Mouse (Mus musculus): ENCODE results near the gene Atxn2. TPM values are rescaled to one million over a fixed set of nuclear protein-coding genes. Genes with fewer than 3 reads are reported as not detected.

Gene Atxn2
- polyA plus RNA-seq, 1 experiment from 2014 or later: 99.2 TPM

DNA sequence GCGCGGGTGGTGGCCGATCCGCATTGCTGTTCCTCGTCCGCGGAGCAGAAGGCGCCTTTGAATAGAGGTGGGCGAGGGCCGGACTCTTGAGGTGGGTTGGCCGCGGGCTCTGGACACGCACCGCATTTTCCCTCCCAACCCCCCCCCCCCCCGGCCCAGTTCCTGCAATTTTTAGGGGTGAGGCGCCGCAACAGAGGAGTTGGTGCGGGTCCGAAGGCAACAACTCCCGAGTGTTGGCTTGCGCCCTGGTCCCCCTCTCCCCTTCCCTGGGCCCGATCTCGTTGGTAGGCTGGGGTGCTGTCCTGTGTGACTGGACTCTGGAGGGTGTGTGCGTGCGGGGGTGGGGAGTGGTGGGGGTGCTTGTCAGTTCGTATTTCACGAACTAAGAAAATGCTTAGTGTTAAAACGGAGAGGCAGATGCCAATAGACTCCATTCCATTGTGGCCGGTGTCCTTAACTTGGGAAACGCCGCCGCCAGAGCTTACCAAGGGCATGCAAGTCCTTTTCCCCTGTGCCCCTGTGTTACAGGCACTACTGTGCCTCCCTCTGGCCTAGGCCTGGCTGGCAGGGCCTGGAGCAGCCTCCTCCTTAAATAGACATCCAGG lies 1.9 kb downstream of the Atxn2 start:
- no peaks in the 10 kb centered on the region for H3K9me3 ChIP-seq (ENCODE audit: control insufficient read depth, low read length)
- H3K4me3 ChIP-seq (ENCODE audit: low read depth, low read length): peak overlapping the region; percentile 99
- DNase-seq (ENCODE audit: low spot score): peak; percentile 72
- H3K27ac ChIP-seq (ENCODE audit: low read depth, low read length): peak overlapping the region; percentile 90; the same call in 1 of the 2 replicates
- 1% methylated on average over 25 of the region's 32 CpGs for WGBS
- H3K27me3 ChIP-seq (ENCODE audit: control insufficient read depth, insufficient read depth, low read length): no peaks in the 10 kb centered on the region
- peak overlapping the region; percentile 85 for H3K4me2 ChIP-seq (ENCODE audit: low read depth, low read length, severe bottlenecking)
- H3K9ac ChIP-seq (ENCODE audit: low read length): peak overlapping the region; percentile 98
- H3K36me3 ChIP-seq (ENCODE audit: control insufficient read depth, insufficient read depth, low read length): no peaks in the 10 kb centered on the region
- peak; percentile 43 for ATAC-seq (replicated peaks; ENCODE audit: low FRiP score)
- H3K4me1 ChIP-seq (replicated peaks; ENCODE audit: control insufficient read depth, insufficient read depth, low read length): peaks cover 5% of the 10 kb centered on the region; the same call in 1 of the 2 replicates

- ATAC-seq (replicated peaks; ENCODE audit: low FRiP score) (no peak), DNase-seq (ENCODE audit: low spot score) (no peak)
- Histone ChIP-seq H3K4me1 (replicated peaks; ENCODE audit: control insufficient read depth, insufficient read depth, low read length) (peaks cover 5% of the 10 kb centered on the region; the same call in 1 of the 2 replicates), H3K9ac (ENCODE audit: low read length) (no peak overlapping the region), H3K4me2 (ENCODE audit: low read depth, low read length, severe bottlenecking) (no peak overlapping the region), H3K9me3 (ENCODE audit: control insufficient read depth, low read length) (no peaks in the 10 kb centered on the region), H3K27me3 (ENCODE audit: control insufficient read depth, insufficient read depth, low read length) (no peaks in the 10 kb centered on the region), H3K36me3 (ENCODE audit: control insufficient read depth, insufficient read depth, low read length) (no peaks in the 10 kb centered on the region), H3K27ac (ENCODE audit: low read depth, low read length) (no peak overlapping the region), H3K4me3 (ENCODE audit: low read depth, low read length) (no peak overlapping the region; the same call in 1 of the 2 replicates)
- 73% methylated on average over 1 of the region's 1 CpGs for WGBS
These were observed 3.2 kb downstream of the Atxn2 start for GRCm38 (mm10) chr5:121714331-121714730.

DNA sequence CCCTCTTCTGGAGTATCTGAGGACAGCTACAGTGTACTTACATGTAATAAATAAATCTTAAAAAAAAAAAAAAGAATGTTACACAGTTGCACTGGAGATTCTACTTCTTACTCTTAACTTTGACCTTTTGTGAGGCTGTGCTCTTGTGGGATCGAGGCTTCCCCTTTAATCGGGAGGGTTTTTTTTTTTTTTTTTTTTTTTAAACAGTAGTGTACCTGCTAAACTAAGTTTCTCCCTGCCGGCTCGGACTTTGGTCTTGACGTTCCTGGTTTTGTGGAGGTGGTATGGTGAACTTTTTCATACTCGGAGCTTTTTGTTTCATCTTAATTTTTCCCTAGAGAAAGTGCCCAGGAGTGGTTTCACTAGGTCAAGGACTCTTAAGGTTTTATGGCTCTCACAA lies 3.8 kb downstream of the Atxn2 start:
- H3K4me1 ChIP-seq (replicated peaks; ENCODE audit: control insufficient read depth, insufficient read depth, low read length): peaks cover 5% of the 10 kb centered on the region; the same call in 1 of the 2 replicates
- no peak overlapping the region for H3K4me2 ChIP-seq (ENCODE audit: low read depth, low read length, severe bottlenecking)
- H3K36me3 ChIP-seq (ENCODE audit: control insufficient read depth, insufficient read depth, low read length): no peaks in the 10 kb centered on the region
- no peak overlapping the region for H3K4me3 ChIP-seq (ENCODE audit: low read depth, low read length)
- H3K27ac ChIP-seq (ENCODE audit: low read depth, low read length): no peak overlapping the region
- 94% methylated on average over 6 of the region's 6 CpGs for WGBS
- H3K9me3 ChIP-seq (ENCODE audit: control insufficient read depth, low read length): no peaks in the 10 kb centered on the region
- H3K27me3 ChIP-seq (ENCODE audit: control insufficient read depth, insufficient read depth, low read length): no peaks in the 10 kb centered on the region
- DNase-seq (ENCODE audit: low spot score) (no peak), ATAC-seq (replicated peaks; ENCODE audit: low FRiP score) (no peak)
- no peak overlapping the region for H3K9ac ChIP-seq (ENCODE audit: low read length)

DNA sequence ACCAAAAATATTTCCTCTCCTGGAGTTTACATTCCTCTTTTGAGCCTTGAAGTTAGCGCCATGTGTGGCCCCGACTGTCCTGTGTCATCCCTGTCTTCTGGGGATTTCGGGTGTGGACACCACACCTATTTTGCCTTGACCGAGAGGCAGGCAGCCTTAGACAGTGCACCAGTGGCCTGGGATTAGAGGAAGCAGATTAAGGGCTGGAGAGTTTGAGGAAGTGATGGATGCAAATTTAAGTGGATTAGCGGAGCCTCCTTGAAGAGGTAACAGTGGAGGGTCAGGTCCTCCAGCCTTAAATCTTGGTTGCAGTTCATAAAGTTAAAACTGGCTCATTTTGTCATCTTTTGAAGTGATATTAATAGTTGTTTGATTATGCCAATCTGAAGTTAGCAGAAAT lies 7.3 kb downstream of the Atxn2 start:
- Histone ChIP-seq H3K36me3 (ENCODE audit: control insufficient read depth, insufficient read depth, low read length) (no peaks in the 10 kb centered on the region), H3K4me1 (replicated peaks; ENCODE audit: control insufficient read depth, insufficient read depth, low read length) (peaks cover 3% of the 10 kb centered on the region; the same call in 1 of the 2 replicates), H3K9ac (ENCODE audit: low read length) (no peak overlapping the region), H3K4me3 (ENCODE audit: low read depth, low read length) (no peak overlapping the region), H3K4me2 (ENCODE audit: low read depth, low read length, severe bottlenecking) (no peak overlapping the region), H3K27ac (ENCODE audit: low read depth, low read length) (no peak overlapping the region), H3K27me3 (ENCODE audit: control insufficient read depth, insufficient read depth, low read length) (no peaks in the 10 kb centered on the region), H3K9me3 (ENCODE audit: control insufficient read depth, low read length) (no peaks in the 10 kb centered on the region)
- no peak for ATAC-seq (replicated peaks; ENCODE audit: low FRiP score)
- WGBS: 82% methylated on average over 5 of the region's 5 CpGs
- DNase-seq (ENCODE audit: low spot score): no peak

DNA sequence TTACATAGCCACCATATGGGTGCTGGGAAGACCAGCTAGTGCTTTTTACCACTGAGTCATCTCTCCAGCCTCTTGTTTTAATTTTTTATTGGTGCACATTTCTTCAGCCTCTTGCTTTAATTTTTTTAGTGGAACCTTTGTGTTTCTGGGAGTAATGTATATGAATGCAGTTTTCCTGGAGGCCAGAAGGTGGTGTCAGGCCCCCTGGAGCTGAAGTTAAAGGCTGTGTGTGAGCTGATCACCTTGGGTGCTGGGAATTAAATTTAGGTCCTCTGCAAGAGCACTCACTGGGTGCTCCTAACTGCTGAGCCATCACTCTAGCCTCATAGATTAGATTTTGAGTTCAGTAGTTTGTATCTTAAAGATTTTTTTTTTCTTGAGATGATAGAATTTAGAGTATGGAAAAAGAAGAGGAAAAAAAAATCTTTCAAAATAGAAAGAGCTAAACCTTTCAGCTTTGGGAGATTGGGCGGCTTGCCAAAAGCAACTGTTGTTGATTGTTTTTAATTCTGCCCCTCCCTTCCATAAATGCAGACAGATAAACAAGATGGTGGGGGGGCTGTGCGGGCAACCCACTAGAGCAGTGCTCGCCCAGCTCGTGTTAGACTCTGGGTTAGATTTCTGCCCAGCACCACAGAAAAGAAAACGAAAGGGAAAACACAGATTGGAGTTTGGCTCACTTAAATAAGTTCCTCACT lies 9.9 kb downstream of the Atxn2 start:
- Histone ChIP-seq H3K36me3 (ENCODE audit: control insufficient read depth, insufficient read depth, low read length) (no peaks in the 10 kb centered on the region), H3K4me1 (replicated peaks; ENCODE audit: control insufficient read depth, insufficient read depth, low read length) (no peaks in the 10 kb centered on the region), H3K27ac (ENCODE audit: low read depth, low read length) (no peak overlapping the region), H3K4me3 (ENCODE audit: low read depth, low read length) (no peak overlapping the region), H3K4me2 (ENCODE audit: low read depth, low read length, severe bottlenecking) (no peak overlapping the region), H3K9ac (ENCODE audit: low read length) (no peak overlapping the region), H3K9me3 (ENCODE audit: control insufficient read depth, low read length) (no peaks in the 10 kb centered on the region), H3K27me3 (ENCODE audit: control insufficient read depth, insufficient read depth, low read length) (no peaks in the 10 kb centered on the region)
- WGBS: 94% methylated on average over 5 of the region's 5 CpGs
- DNase-seq (ENCODE audit: low spot score) (no peak), ATAC-seq (replicated peaks; ENCODE audit: low FRiP score) (no peak)

DNA sequence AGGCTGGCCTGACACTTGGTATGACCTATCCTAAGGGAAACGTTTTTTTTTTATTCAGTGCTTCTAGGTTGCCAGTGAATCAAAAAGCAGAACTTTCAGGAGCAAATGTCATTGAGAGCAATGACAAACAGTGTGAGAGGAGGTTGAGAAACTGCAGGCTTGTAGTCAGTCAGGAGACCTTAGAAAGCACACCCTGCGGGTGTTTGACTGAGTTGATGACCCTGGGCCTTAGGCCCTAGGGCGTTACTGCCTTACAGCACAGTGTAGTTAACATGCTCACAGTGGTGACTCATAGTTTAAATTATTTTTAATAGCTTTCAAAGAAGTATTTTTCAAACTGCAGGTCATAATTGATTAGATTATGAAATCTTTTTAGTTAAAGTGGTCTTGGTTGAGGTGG lies 10.7 kb downstream of the Atxn2 start:
- ATAC-seq (replicated peaks; ENCODE audit: low FRiP score) (no peak), DNase-seq (ENCODE audit: low spot score) (no peak)
- H3K27me3 ChIP-seq (ENCODE audit: control insufficient read depth, insufficient read depth, low read length): no peaks in the 10 kb centered on the region
- no peak overlapping the region for H3K4me2 ChIP-seq (ENCODE audit: low read depth, low read length, severe bottlenecking)
- no peak overlapping the region for H3K9ac ChIP-seq (ENCODE audit: low read length)
- H3K36me3 ChIP-seq (ENCODE audit: control insufficient read depth, insufficient read depth, low read length): no peaks in the 10 kb centered on the region
- H3K4me3 ChIP-seq (ENCODE audit: low read depth, low read length): no peak overlapping the region
- H3K27ac ChIP-seq (ENCODE audit: low read depth, low read length): no peak overlapping the region
- H3K9me3 ChIP-seq (ENCODE audit: control insufficient read depth, low read length): no peaks in the 10 kb centered on the region
- H3K4me1 ChIP-seq (replicated peaks; ENCODE audit: control insufficient read depth, insufficient read depth, low read length): no peaks in the 10 kb centered on the region
- WGBS: 91% methylated on average over 3 of the region's 3 CpGs

DNA sequence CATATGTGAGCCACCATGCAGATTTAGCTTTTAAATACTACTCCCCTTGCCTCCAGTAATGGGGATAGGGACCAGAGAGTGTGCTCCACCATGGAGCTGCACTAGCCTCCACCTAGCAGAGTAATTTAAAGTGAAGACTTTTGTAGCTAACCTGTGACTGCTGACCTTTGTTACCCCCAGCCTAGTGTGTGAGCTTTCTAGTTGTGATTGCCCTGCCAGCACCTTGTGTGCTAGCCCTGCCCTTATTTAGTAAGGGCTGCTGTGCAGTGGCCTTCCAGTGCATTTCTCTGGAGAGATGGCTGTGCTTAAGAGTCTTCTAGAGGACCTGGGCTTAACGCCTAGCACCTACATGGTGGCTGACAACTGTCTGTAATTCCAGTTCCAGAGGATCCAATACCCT lies 13.5 kb downstream of the Atxn2 start:
- Histone ChIP-seq H3K27me3 (ENCODE audit: control insufficient read depth, insufficient read depth, low read length) (no peaks in the 10 kb centered on the region), H3K4me1 (replicated peaks; ENCODE audit: control insufficient read depth, insufficient read depth, low read length) (no peaks in the 10 kb centered on the region), H3K27ac (ENCODE audit: low read depth, low read length) (no peak overlapping the region), H3K9me3 (ENCODE audit: control insufficient read depth, low read length) (no peaks in the 10 kb centered on the region), H3K9ac (ENCODE audit: low read length) (no peak overlapping the region), H3K4me2 (ENCODE audit: low read depth, low read length, severe bottlenecking) (no peak overlapping the region), H3K4me3 (ENCODE audit: low read depth, low read length) (no peak overlapping the region), H3K36me3 (ENCODE audit: control insufficient read depth, insufficient read depth, low read length) (no peaks in the 10 kb centered on the region)
- 94% methylated on average over 1 of the region's 1 CpGs for WGBS
- ATAC-seq (replicated peaks; ENCODE audit: low FRiP score) (no peak), DNase-seq (ENCODE audit: low spot score) (no peak)

- Histone ChIP-seq H3K27ac (ENCODE audit: low read depth, low read length) (no peak overlapping the region), H3K9ac (ENCODE audit: low read length) (no peak overlapping the region), H3K27me3 (ENCODE audit: control insufficient read depth, insufficient read depth, low read length) (no peaks in the 10 kb centered on the region), H3K4me2 (ENCODE audit: low read depth, low read length, severe bottlenecking) (no peak overlapping the region), H3K9me3 (ENCODE audit: control insufficient read depth, low read length) (no peaks in the 10 kb centered on the region), H3K36me3 (ENCODE audit: control insufficient read depth, insufficient read depth, low read length) (no peaks in the 10 kb centered on the region), H3K4me1 (replicated peaks; ENCODE audit: control insufficient read depth, insufficient read depth, low read length) (no peaks in the 10 kb centered on the region), H3K4me3 (ENCODE audit: low read depth, low read length) (no peak overlapping the region)
- no peak for ATAC-seq (replicated peaks; ENCODE audit: low FRiP score)
- no peak for DNase-seq (ENCODE audit: low spot score)
- 96% methylated on average over 2 of the region's 2 CpGs for WGBS
These were observed 18.9 kb downstream of the Atxn2 start for GRCm38 (mm10) chr5:121730057-121730456.

GRCm38 (mm10) chr5:121736641-121737040 lies 25.5 kb downstream of the Atxn2 start:
- H3K36me3 ChIP-seq (ENCODE audit: control insufficient read depth, insufficient read depth, low read length): no peaks in the 10 kb centered on the region
- 95% methylated on average over 3 of the region's 3 CpGs for WGBS
- no peak for ATAC-seq (replicated peaks; ENCODE audit: low FRiP score)

More at GRCm38 (mm10) chr5:121736641-121737040, 25.5 kb downstream of the Atxn2 start:
- no peak overlapping the region for H3K4me2 ChIP-seq (ENCODE audit: low read depth, low read length, severe bottlenecking)
- no peak overlapping the region for H3K27ac ChIP-seq (ENCODE audit: low read depth, low read length)
- H3K4me1 ChIP-seq (replicated peaks; ENCODE audit: control insufficient read depth, insufficient read depth, low read length): no peaks in the 10 kb centered on the region
- no peaks in the 10 kb centered on the region for H3K9me3 ChIP-seq (ENCODE audit: control insufficient read depth, low read length)
- no peaks in the 10 kb centered on the region for H3K27me3 ChIP-seq (ENCODE audit: control insufficient read depth, insufficient read depth, low read length)
- DNase-seq (ENCODE audit: low spot score): no peak
- H3K9ac ChIP-seq (ENCODE audit: low read length): no peak overlapping the region
- H3K4me3 ChIP-seq (ENCODE audit: low read depth, low read length): no peak overlapping the region

All from forebrain, embryonic 11.5 days (tissue).